Mouse (Mus musculus) erythroid progenitor cell, adult 5-6 weeks (primary cell): Measurements from ENCODE around the gene Chchd4. TPM values are rescaled to one million over a fixed set of nuclear protein-coding genes. Genes with fewer than 3 reads are reported as not detected.

Experiments used
- ATAC-seq: replicated peaks from 2 replicates; pipeline ENCODE4 v1.8.0; 2016; ENCODE audit warnings: moderate number of reproducible peaks, mild to moderate bottlenecking, moderate TSS enrichment, inconsistent platforms; ENCODE audit not compliant: poor library complexity, low FRiP score, severe bottlenecking
- total RNA-seq, 2 experiments: library from RNA; stranded (forward) in 1 of 2; stranded (reverse) in 1 of 2; fragments of 150-400 nt in 1 of 2; fragments of 186-747, 209-891 nt in 1 of 2; gene quantifications; 2 replicates each; pipeline versions ENCODE4 v1.2.3 to v1.2.4; 2015 to 2017; ENCODE audit warnings: low replicate concordance in 2 of 2

The Chchd4 gene
- total RNA-seq (2015; ENCODE audit: low replicate concordance), result 2.9 and 4.0 TPM in 2 replicates
- total RNA-seq (2017; ENCODE audit: low replicate concordance), result 2.3 and 3.0 TPM in 2 replicates

DNA sequence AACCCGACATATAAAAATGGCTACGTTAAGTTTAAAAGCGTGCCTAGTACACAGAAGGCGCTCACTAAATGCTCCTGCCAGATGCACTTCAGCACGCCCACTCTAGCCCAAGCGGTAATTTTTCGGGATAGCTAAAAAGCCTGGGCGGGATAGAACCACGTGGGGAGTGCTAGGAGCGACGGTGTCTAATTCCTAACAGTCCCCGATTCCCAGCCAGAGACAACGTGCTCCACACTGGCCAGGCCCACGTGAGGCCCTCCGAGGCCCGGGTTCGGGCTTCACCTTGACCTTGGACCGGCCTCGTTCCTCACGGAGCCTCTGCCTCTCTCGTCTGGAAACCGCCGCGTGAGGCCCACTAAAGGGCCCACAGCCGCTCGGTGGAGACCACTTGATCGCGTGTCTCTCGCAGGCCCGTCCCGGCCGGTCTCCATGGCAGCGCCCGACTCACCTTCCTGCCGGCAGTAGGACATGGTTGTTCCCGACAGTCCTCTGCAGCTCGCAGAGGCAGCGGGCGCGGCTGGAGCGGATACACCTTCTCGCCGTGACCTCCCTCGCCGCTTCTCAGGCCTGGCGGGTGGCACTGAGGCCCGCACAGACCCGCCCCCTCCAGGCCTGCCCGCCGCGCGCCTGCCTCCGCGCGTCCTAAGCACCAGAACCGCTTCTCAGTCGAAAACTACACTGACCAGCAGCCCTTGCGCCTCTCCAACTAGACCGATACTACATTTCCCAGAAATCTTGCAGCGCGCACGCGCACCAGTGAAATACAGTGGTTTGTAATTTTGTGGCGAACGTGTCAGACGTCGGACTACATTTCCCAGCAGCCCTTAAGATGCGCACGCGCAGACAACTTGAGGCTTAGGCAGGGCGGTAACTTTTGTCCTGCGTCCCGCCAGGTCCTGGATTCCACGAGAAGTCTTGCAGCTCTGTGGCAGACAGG is at the start of gene Chchd4, which contains the start of gene Tmem43:
Gene Chchd4, minus strand, starts transcription at position 679 of the 937 bp plus-strand sequence.
Gene Tmem43, plus strand, starts transcription at position 836 of the 937 bp plus-strand sequence.
- peak; percentile 87 for ATAC-seq

DNA sequence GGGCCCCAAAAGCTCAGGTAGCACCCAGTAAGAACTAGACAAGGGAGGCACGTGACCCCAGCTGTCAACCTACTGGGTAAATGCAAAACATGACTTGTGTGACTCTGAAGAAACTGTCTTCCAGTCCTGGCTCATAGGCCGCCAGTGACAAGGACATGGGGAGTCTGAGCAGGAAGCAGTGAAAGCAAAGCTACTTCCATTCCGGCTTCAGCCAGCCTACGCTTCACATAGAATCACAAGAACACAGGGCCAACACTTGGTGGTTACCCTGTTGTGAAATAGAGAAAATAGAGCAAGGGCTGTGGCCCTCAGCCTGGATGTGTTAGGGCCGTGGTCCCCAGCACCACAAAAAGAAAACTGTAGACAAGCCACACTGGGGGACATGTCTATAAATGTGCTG is 49.5 kb upstream of the Chchd4 start:
- ATAC-seq, result no peak

DNA sequence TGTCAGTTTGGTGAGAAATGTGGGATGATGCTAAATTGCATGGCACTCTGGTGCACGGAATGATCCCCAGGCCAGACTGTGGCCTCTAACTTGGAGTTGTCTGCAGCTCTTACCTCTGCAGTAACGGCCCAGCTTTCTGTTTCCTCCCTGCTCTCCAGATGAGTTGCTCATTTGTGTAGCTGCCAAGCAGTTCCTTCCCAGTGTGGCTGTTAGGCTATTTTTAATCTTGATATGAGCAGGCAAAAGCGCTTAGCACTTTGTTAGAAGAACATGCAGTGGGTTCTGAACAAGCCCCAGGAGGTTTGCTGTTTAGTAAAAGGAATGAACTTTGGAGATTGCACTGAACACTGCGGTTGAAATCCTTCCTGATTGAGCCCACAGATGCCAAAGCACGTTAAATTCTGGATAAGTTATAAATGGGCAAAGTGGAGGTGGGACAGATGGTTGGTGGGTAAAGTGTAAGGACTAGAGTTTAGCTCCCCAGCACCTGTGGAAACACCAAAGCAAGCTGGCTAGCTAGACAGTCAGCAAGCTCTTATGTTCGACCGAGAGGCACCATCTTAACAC is 45.2 kb upstream of the Chchd4 start:
- ATAC-seq, result no peak

DNA sequence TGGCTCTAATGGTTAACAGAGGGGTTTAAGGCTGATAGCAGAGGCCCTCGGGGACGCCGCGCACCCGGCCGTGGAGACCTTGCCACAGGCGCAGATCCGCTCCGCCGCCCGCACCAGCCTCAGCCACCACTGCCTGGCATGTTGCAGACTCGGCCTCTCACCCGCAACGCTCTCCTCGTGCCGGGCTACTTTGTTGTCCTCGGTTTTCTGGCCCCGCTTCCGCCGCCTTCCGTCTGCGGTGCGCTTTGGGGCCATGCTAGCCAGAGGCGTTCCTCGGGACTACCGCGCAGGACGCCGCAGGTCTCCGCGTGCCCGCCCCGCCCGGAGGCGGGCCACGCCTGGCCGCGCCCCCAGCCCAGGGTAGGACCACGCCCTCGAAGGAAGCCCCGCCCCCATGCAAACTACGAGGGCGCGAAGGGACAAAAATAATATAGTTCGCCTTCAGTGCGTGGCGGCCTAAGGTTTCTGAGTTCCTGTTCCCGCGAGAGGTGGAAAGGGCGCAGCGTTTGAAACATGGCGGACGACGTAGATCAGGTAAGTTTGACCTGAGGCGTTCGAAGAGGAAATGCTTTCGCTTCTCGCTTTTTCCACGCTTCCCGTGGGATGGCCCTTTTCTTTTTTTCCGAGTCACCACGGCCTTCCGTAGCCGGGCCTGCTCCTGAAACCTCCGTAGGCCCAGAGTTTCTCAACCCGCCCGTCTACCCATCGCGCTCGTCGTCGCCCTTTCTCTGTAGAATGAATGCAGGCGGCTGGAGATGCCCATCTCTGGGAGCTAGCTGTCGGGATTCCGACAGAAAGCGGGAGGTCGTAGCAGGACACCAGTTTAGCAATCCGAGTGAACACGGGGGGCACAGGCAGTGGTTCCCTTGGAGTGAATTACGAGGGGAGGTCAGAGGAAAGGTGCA is 42.5 kb upstream of the Chchd4 start, which contains the start of the genes Xpc and Lsm3:
Gene Xpc, minus strand, starts transcription at position 344 of the 905 bp plus-strand sequence.
Gene Lsm3, plus strand, starts transcription at position 384 of the 905 bp plus-strand sequence.
- ATAC-seq, result peak; percentile 95

DNA sequence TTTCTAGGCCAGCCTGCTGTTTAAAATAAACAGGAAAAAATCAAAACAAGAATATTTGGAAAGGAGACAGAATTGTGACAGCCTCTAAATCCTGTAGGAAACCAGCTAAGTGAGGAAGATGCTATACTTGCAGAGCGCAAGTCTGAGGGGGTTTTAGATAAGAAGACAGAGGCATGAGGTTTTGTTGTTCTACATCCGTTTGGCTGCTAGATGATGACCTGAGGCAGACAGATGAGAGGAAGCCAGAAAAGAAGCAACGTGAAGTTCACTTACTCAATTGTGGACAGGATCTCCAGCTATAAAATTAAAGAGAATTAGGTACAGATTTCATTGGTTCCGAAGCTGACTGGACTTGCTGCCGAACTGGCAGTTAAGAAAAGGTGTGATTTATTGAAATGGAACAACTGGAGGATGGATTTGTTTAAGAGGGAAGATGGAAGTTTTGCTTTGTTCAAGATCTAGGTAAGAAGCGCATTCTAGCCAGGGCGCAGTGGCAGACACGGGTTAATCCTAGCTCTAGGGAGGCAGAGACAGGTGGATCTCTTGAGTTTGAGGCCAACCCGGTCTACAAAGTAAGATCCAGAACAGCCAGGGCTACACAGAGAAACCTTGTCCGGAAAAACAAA is 41.5 kb upstream of the Chchd4 start:
- ATAC-seq, result no peak

DNA sequence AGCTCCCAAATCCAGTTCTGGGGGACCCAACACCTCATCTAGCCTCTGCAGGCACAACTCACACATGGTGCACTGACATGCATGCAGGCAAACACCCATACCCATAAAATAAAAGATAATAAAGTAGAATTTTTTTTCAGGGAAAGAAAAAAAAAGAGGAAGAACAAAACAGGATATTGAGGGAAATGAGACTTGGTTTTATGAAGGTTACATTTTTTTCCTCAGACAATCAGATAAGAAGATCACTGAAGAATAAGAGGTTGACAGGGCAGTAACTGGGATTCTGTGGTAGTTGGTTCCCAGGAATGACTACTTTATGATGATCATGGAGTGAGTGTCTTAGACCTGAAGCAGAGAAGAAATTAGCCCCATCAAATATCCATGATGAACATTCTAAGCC is 40.8 kb upstream of the Chchd4 start:
- ATAC-seq, result no peak

DNA sequence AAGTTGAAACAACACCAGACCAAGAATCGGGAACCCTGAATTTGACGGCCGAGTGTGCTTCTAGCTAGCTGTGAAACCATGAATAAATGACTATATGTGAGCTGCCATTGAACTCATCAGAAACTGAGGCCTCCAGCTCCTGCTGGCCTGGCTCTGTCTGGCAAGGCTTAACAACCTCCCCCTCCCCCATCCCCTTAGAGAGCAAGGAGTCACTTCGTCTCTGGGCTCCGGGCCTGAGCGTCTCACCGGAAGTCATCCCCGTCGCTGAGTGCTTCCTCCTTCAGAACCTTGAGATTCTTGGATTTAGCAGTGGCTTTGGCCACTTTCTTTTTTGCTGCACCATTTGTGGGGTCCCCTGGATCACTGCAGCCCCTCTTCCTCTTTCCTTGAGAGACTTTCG is 36.9 kb upstream of the Chchd4 start:
- ATAC-seq, result no peak

DNA sequence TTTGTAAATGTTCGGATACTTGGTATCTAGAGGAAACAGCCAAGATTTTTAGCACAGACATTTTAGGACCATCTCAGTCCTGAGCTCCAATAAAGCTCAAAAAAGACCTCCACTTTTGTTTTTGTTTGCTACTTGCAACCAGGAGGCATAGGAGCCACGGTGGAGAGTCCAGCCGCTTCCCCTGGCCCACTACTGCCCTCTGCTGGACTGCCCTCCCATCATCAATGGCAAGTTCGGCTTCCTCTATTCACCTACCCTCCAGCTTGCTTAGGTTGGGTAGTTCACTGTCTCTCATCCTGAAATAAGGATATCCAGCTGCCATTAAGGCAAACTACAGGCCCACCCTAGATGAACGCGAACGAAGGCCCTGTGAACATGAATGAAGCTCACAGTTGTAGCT is 36.0 kb upstream of the Chchd4 start:
- peak; percentile 68 for ATAC-seq

DNA sequence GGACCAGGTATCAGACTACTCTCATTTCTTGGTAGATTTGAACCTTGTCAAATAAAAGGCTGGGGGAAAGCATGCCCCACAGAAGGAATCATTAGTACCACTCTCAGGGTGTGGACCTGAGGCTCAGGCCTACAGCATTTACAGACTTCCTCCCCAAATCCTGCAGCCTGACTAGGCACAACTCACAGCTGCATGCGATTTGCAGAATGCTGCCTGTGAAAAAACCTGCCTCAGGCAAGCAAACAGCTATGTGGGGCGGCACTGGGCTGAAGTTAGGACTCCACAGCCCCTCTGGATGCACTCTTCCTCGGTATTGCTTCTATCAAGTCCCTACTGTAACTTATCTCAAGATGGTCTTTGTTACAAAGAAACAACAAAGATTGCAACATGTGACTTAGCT is 34.7 kb upstream of the Chchd4 start:
- ATAC-seq, result no peak

DNA sequence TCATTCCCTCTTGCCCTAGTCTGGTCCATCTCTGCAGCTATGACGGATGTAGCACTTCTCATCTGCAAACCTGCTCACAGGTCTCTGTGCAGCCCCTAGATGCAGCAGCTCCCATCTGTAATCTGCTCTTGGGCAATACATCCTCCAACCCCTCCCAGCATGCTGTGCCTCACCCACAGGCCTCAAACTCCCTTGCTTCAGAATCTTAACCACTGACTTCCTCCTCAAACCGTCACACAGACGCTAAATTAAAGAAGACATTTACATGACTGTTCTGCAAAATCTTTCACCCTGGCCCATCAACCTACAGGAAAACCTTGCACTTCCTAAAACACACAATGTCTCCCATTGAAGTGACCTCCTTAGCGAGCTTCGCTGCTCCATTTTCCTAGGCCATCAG is 32.7 kb upstream of the Chchd4 start:
- ATAC-seq, result no peak

DNA sequence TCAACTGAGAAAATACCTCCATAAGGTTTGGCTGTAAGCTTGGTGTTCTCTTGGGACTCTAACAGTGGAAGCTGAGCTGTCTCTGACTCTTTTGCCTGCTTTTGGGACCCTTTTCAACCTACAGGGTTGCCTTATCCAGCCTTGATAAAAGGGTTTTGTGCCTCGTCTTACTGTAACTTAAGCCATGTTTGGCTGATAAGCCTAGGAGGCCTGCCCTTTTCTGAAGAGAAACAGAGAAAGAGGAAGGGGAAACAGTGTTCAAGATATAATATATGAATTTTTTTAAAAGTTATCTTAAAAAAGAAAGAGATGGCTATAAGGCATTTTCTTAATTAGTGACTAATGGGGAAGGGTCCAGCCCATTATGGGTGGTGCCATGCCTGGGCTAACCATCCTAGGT is 30.0 kb upstream of the Chchd4 start:
- no peak for ATAC-seq

DNA sequence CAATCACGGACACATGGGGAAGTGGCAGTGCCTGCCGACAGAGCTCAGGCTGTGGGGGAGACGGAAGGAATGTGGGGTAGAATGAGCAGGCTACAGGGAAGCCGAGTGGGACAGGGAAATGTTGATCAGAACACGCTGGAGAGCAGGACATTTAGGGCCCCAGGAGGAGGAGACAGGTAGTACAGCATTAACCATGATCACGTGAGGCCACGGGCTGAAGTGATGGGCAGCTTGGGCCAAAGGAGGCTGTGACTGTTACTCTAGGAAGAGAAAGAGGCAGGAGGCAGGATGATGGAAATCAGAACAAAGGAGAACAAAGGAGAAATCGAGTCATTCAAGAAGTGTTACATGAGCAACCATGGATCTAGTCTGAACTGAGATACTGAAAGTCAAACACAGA is 21.2 kb upstream of the Chchd4 start:
- no peak for ATAC-seq

DNA sequence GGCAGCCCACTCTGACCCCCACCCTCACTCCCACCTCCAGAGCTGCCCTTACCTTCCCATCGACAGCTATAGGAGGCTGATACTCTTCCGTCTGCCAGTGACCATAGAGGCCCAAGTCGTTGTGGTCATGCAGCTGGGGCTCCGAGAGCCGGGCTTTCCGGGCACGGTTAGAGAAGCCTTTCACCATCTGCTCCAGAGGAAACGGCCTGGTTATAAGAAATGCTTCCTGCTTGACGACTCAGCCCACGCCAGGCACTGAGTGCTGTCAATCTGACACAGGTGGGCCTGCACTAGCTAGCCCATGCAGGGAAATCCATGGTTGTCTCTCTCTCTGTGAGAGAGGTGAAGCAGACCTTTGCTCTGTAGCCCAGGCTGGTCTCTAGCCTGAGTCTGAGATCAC is 19.7 kb upstream of the Chchd4 start:
- no peak for ATAC-seq

DNA sequence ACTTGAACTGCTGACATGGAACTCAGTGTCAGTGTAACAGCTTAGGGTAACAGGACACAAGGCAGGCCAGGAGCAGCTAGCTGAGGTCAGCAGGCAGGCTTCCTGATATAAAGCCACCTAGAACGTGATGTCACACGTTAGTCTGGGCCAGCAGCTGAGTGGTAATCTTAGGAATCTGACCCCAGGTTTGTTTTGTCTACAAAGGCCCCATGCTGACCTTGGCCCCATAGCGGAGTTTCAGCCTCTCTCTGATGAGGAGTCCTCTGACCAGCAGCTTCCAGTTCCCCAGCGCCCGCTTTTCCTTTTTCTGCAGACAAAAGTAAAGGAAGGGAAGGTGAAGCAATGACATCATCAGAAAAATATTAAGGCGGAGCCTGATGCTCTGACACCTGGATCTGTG is 17.7 kb upstream of the Chchd4 start:
- ATAC-seq, result no peak

DNA sequence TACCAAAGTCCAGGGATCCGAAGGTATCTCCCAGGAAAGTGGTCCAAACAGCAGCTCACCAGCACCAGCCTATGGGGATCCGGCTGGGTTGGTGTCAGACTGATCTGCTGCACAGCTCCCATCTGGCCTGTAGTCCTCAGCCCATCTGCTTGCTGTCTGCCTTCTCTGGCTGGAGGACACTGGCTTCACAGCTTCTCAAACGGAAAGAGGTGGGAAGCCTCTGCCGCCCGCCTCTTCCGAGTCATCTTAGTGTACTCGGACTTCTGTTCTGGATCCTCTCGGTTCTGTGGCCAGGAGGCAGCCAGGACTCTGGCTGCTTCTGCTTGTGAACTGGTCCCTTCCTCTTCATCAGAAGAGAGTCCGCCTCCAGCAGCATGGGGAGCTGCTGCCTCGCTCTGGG is 16.5 kb upstream of the Chchd4 start:
- ATAC-seq, result no peak

DNA sequence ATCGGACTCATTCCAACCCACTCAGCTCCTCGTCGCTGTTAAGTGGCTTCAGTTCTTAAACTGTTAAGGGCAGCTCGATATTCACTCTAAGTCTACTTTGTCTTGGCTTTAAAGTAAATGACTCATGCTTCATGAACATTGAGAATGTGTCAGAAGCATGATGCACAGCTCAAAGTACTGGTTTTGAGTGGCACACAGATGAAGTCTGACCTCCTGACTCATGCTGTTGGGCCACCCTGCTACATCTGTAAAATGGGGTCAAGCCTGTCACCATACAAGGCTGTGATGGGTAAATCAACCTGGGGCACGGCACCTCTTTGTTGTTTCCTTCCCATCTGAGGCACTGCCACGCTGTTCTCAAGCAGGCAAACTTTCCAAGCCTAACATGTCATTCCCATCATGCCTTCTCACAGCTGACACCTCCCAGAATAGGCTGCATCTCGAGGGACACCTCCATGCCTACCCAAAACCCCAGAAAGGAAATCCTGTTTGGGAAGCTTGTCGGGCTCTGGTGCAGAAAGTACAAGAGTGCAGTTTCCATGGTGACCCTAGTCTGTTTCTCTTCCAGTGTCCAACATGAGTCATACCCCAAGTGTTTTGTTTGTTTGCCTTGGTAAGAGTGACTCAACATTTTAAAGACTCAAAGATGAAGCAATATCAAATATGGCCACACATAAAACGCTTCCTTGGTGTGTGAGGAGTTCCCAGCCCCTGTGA is 15.3 kb upstream of the Chchd4 start:
- ATAC-seq, result no peak

DNA sequence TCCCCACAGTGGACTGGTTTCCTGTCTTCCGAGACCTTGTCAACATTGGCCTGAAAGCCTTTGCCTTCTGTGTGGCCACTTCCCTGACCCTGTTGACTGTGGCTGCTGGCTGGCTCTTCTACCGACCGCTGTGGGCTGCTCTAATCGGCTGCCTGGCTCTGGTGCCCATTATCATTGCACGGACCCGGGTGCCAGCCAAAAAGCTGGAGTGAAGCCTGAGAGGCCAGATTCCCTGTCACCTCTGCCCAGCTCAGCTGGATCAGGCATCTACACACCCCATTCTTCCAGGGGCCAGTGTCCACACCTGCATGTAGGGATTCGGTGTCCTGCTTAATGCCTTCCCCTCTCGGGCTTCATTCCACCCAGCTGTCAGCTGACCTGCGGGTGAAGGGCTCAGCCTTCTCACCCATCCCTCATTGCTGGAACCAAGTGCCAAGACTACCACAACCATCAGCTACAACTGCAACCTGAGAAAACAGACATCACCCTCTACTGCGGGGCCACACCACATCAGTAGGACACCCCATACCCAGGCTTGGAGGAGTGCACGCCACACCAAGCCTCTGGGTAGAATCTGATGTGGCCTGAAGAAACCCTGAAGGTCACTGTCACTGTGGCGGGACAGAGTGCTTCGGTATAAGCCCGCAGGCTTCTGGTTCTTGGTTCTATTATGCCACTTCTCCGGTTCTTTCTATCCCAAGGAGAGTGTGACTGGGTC is 13.5 kb upstream of the Chchd4 start:
- ATAC-seq, result no peak

DNA sequence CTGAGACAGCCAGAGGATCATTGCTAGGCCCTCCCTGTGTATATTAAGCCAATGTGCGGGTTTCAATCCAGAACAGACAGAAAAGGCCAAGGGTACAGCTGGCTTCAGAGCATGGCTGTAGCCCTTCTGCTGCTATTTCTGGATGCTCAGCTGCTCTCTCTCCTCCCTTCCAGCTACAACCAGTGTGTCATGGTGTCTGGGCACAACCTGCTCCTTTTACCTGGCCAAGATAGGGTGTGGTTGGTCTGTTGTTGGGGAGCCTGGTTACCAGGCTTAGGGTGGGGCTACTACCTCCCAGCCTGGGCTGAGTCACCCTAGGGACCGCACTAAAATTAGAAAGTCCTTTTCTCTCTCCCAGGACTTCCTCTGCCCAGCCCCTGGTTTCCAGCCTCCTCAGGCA is 10.0 kb upstream of the Chchd4 start:
- ATAC-seq, result no peak
